Mouse (Mus musculus): ENCODE data around the gene Car9.

DNA sequence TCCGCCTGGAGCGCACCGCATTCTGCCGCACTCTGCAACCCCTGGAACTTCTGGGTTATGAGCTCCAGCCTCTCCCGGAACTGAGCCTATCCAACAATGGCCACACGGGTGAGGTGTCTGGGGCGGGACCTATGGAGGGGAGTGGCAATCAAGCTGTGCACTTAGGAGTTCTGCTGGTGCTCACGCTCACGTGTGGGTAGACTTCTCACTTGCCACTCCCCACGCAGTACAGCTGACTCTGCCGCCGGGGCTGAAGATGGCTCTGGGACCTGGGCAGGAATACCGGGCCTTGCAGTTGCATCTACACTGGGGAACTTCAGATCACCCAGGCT lies 1.9 kb downstream of the Car9 start:
- TF ChIP-seq GATA1 (IDR thresholded peaks at IDR 0.05; ENCODE audit: borderline replicate concordance, low read length) = no peak
- no peak for TF ChIP-seq FLI1 (IDR thresholded peaks at IDR 0.05; ENCODE audit: low read length)
